ENCODE assay signal across 16 mouse cellular contexts in the genomic region with DNA sequence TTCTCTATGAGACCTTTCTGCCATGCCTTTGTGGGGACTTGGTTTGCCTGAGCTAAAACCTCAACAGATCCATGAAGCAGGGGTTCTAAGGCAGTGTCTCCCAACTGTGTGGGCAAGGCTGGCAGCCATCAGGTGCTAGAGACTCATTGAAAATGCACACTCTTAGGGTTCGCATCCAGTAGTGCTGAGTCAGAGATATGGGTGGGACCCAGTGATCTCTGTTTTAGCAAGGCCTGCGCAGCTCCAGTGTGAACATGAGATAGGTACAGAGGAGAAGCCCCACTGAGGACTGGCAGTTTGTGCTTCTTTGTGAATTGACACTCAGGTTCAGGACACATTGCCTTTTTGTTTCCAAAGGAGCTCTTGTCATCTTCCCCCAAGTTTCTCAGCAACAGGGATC.
"Had no signal": no experiment of that assay in that cellular context is flagged by ENCODE, and none has a peak within 500 bp of the region (broad histone marks: within the 10 kb centered on the region; RNA-seq: fewer than 3 reads in every experiment).

No protein-coding gene starts in this region.

- H3K9ac ChIP-seq: limb, embryonic 13.5 days; liver, embryonic 15.5 days; lung, embryonic 15.5 days; neural tube, embryonic 12.5 days had no signal

- H3K4me3 ChIP-seq: limb, embryonic 13.5 days; liver, embryonic 15.5 days; lung, embryonic 15.5 days; neural tube, embryonic 12.5 days had no signal

- DNase-seq: kidney, adult 8-10 months; kidney, postnatal 36 days; left cerebral cortex, postnatal 4 days; lung, postnatal 14 days; midbrain, embryonic 14.5 days; retina, postnatal 1 day; right cerebral cortex, postnatal 4 days; spleen, adult 18-20 months; thymus, adult 18-20 months; thymus, postnatal 14 days had no signal

- H3K9me3 ChIP-seq: limb, embryonic 13.5 days; liver, embryonic 15.5 days; lung, embryonic 15.5 days; neural tube, embryonic 12.5 days had no signal

- H3K27me3 ChIP-seq: neural tube, embryonic 12.5 days had no signal

- H3K36me3 ChIP-seq: limb, embryonic 13.5 days; liver, embryonic 15.5 days; lung, embryonic 15.5 days; neural tube, embryonic 12.5 days had no signal

- H3K27ac ChIP-seq: limb, embryonic 13.5 days; liver, embryonic 15.5 days; lung, embryonic 15.5 days; macrophage; neural tube, embryonic 12.5 days had no signal

- ATAC-seq: intestine, postnatal 0 days had no signal

- H3K4me1 ChIP-seq: liver, embryonic 15.5 days; neural tube, embryonic 12.5 days had no signal
